Mouse (Mus musculus) liver, postnatal 0 days (tissue): ENCODE measurements at regions not wholly inside any gene's neighbourhood (a gene's known extent, or its start where the extent isn't known, plus 50 kb on each side); places are given as distances from the start of the nearest gene placed in this dataset.

Experiments
- ATAC-seq: fragments of 200-750 bp; cut with Nextera tagmentation; 2 replicates; pipeline ENCODE4 v1.8.0; 2017; ENCODE audit warnings: mild to moderate bottlenecking, moderate library complexity
- DNase-seq: peaks from one replicate; pipeline ENCODE4 v3.0.0-alpha.2; 2016
- H3K27ac ChIP-seq: fragments of 300-500 bp; sonication (generic); 2 replicates; pipeline ENCODE4 v1.5.1; 2014; ENCODE audit warnings: antibody characterized with exemption, moderate library complexity, mild to moderate bottlenecking, low read depth
- H3K27me3 ChIP-seq: fragments of 300-500 bp; sonication (generic); 2 replicates; pipeline ENCODE4 v1.6.1; 2014; ENCODE audit warnings: low read length, control low read depth, mixed read lengths; ENCODE audit not compliant: insufficient read depth
- H3K36me3 ChIP-seq: fragments of 300-500 bp; sonication (generic); replicated peaks from 2 replicates; pipeline ENCODE4 v1.6.1; 2014; ENCODE audit warnings: mild to moderate bottlenecking, control low read depth, low read length, moderate library complexity, mixed read lengths; ENCODE audit not compliant: insufficient read depth
- H3K4me1 ChIP-seq: fragments of 300-500 bp; sonication (generic); 2 replicates; pipeline ENCODE4 v1.6.1; 2014; ENCODE audit warnings: antibody characterized with exemption, mild to moderate bottlenecking, control low read depth; ENCODE audit not compliant: insufficient read depth
- H3K4me2 ChIP-seq: fragments of 300-500 bp; sonication (generic); 2 replicates; pipeline ENCODE4 v1.6.1; 2014; ENCODE audit warnings: low read depth, mild to moderate bottlenecking, low read length, moderate library complexity, mixed read lengths
- H3K4me3 ChIP-seq: fragments of 300-500 bp; sonication (generic); 2 replicates; pipeline ENCODE4 v1.5.1; 2014; ENCODE audit warnings: low read depth, low read length
- H3K9ac ChIP-seq: fragments of 300-500 bp; sonication (generic); replicated peaks from 2 replicates; pipeline ENCODE4 v1.6.1; 2014; ENCODE audit warnings: mild to moderate bottlenecking, moderate library complexity
- H3K9me3 ChIP-seq: fragments of 300-500 bp; sonication (generic); 2 replicates; pipeline ENCODE4 v1.6.1; 2016; ENCODE audit warnings: mild to moderate bottlenecking, control low read depth, low read length, mixed read lengths
- CTCF ChIP-seq: sonication (generic); IDR thresholded peaks from 2 replicates; pipeline ENCODE4 v1.5.1; 2016; ENCODE audit warnings: antibody characterized with exemption, low read depth
- EP300 ChIP-seq: IDR thresholded peaks from 2 replicates; pipeline ENCODE4 v1.6.1; 2016; ENCODE audit warnings: antibody characterized with exemption, low read depth, mild to moderate bottlenecking
- WGBS: fragments of 180-500 bp; shearing (Covaris S2); extraction: QIAGEN DNeasy Blood & Tissue Kit; methylation state at CpG from one replicate; pipeline ENCODE4 v1.1.7; 2014; ENCODE audit not compliant: insufficient replicate concordance; 5-methylcytosine and 5-hydroxymethylcytosine counted together

DNA sequence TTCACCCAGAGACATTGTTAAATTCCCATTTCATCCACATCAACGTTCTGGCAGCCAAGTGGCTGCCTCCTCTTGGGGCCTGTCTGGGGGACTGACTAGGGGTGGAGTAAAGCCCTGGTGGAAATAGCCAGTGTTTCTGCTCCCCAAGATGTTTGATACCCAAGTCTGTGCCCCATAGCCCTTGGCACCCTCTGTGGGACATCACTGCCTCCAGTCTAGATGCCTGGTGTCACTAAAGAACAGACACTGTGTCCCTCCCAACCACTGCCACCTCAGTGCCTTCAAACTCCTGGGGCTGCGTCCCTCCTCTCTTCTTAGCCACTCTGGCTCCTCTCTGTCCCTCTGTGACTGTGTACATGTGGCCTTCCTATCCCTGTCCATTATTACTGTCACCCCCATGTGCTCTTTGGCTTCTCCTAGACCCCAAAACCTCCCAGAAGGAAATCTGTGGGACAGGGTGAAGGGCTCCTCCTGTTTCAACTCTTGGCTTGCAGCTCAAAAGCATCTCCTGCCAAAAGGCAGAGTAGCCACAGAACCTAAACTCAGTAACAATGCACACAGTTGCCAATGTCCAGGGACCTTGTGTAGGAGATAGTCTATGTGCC, 224.8 kb upstream of the Irx4 start:
- ATAC-seq = no peak
- DNase-seq = no peak
- no peaks in the 10 kb centered on the region for H3K4me1 ChIP-seq
- no peak overlapping the region for H3K27ac ChIP-seq
- TF ChIP-seq CTCF (no peak), EP300 (no peak)
- H3K4me2 ChIP-seq = no peak overlapping the region
- WGBS = 60% methylated on average over 2 of the region's 2 CpGs
- H3K9me3 ChIP-seq = no peaks in the 10 kb centered on the region
- no peaks in the 10 kb centered on the region for H3K36me3 ChIP-seq
- no peaks in the 10 kb centered on the region for H3K27me3 ChIP-seq
- H3K9ac ChIP-seq = no peak overlapping the region
- no peak overlapping the region for H3K4me3 ChIP-seq

- Histone ChIP-seq H3K27ac (no peak overlapping the region), H3K4me3 (no peak overlapping the region), H3K9me3 (no peaks in the 10 kb centered on the region), H3K4me1 (no peaks in the 10 kb centered on the region), H3K9ac (no peak overlapping the region), H3K4me2 (no peak overlapping the region), H3K36me3 (no peaks in the 10 kb centered on the region), H3K27me3 (0 out of 2 replicates have a peak, but pooled peaks cover 2% of the 10 kb centered on the region)
- TF ChIP-seq CTCF (no peak), EP300 (no peak)
- DNase-seq (no peak), ATAC-seq (peak; percentile 40; the same call in 1 of the 2 replicates)
- WGBS = 66% methylated on average over 5 of the region's 5 CpGs
Measured at GRCm38 (mm10) chr13:73039731-73040130, 220.5 kb upstream of the Irx4 start.

GRCm38 (mm10) chr13:73041233-73042040, 218.8 kb upstream of the Irx4 start:
- no peak overlapping the region for H3K27ac ChIP-seq
- H3K9me3 ChIP-seq = no peaks in the 10 kb centered on the region
- no peak for ATAC-seq
- H3K4me3 ChIP-seq = no peak overlapping the region
- no peaks in the 10 kb centered on the region for H3K4me1 ChIP-seq
- no peak overlapping the region for H3K9ac ChIP-seq
- 54% methylated on average over 14 of the region's 14 CpGs for WGBS
- no peak overlapping the region for H3K4me2 ChIP-seq
- TF ChIP-seq EP300 (no peak), CTCF (no peak)
- H3K36me3 ChIP-seq = no peaks in the 10 kb centered on the region
- H3K27me3 ChIP-seq = 0 out of 2 replicates have a peak, but pooled peaks cover 2% of the 10 kb centered on the region
- no peak for DNase-seq

GRCm38 (mm10) chr13:73069840-73070530, 190.3 kb upstream of the Irx4 start:
- H3K9ac ChIP-seq = no peak overlapping the region
- no peaks in the 10 kb centered on the region for H3K9me3 ChIP-seq
- no peak overlapping the region for H3K27ac ChIP-seq
- H3K4me3 ChIP-seq = no peak overlapping the region
- H3K27me3 ChIP-seq = no peaks in the 10 kb centered on the region
- H3K36me3 ChIP-seq = no peaks in the 10 kb centered on the region
- H3K4me1 ChIP-seq = no peaks in the 10 kb centered on the region
- 73% methylated on average over 13 of the region's 13 CpGs for WGBS
- no peak for DNase-seq
- TF ChIP-seq CTCF (no peak), EP300 (no peak)
- ATAC-seq = no peak
- H3K4me2 ChIP-seq = no peak overlapping the region

- no peak for DNase-seq
Measured at GRCm38 (mm10) chr13:73070531-73070908, 189.8 kb upstream of the Irx4 start.

DNA sequence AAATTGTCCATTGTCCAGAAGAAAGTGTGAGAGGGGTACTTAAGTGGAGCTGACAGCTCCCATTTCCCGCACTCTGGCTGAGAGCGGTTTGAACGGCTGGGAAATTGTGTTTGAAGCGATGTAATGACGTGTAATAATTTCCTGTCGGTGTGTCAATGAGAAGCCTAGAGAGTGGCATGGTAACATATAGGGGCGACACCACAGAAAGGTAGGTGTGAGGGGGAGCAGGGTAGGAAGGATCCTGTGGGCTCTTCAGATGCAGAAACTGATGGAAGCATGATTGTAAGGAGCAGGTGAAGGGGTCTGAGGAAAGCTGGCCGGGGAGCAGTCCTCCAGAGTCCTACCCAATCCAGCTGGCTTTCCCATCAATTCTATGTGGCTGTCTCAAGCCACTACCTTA, 189.2 kb upstream of the Irx4 start:
- 77% methylated on average over 8 of the region's 8 CpGs for WGBS
- no peak for ATAC-seq
- Histone ChIP-seq H3K4me1 (no peaks in the 10 kb centered on the region), H3K9me3 (no peaks in the 10 kb centered on the region), H3K4me3 (no peak overlapping the region), H3K27me3 (no peaks in the 10 kb centered on the region), H3K4me2 (no peak overlapping the region), H3K36me3 (no peaks in the 10 kb centered on the region), H3K27ac (no peak overlapping the region), H3K9ac (no peak overlapping the region)
- TF ChIP-seq EP300 (no peak), CTCF (no peak)
- no peak for DNase-seq

More at GRCm38 (mm10) chr13:73070531-73070908, 189.8 kb upstream of the Irx4 start:
- ATAC-seq = no peak
- TF ChIP-seq EP300 (no peak), CTCF (no peak)
- Histone ChIP-seq H3K27ac (no peak overlapping the region), H3K27me3 (no peaks in the 10 kb centered on the region), H3K36me3 (no peaks in the 10 kb centered on the region), H3K9me3 (no peaks in the 10 kb centered on the region), H3K9ac (no peak overlapping the region), H3K4me2 (no peak overlapping the region), H3K4me1 (no peaks in the 10 kb centered on the region), H3K4me3 (no peak overlapping the region)
- WGBS = 72% methylated on average over 7 of the region's 7 CpGs
